Mouse (Mus musculus): ENCODE measurements around the gene Zscan29. TPM values are rescaled to one million over a fixed set of nuclear protein-coding genes. Genes with fewer than 3 reads are reported as not detected.

Gene Zscan29
- polyA plus RNA-seq, 1 experiment: 2.8 TPM

DNA sequence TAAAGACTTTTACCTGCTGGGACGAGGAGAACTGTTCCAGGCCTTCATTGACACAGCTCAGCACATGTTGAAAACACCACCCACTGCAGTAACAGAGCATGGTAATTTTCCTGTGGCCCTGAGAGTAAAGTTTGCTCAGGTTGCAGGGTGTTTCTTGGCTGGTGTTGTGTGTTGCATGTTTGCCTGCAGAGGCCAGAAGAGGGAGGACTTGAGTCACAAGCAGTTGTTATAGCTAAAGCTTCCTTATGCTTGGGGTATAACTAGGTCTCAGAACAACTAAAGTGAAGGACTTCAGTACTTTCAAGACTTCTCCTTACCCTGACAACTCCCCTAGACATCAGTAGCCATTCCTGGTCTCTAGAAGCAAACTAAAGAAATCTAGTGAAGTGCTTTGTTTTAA, 17.6 kb upstream of the Zscan29 start:
- Histone ChIP-seq H3K4me3 (ENCODE audit: control insufficient read depth, low read depth, low read length) (no peak overlapping the region), H3K36me3 (ENCODE audit: control insufficient read depth, insufficient read depth, low read length) (peaks cover 3% of the 10 kb centered on the region; the same call in 1 of the 2 replicates), H3K4me1 (ENCODE audit: control insufficient read depth, insufficient read depth, low read length) (no peaks in the 10 kb centered on the region), H3K27ac (ENCODE audit: control insufficient read depth, insufficient read depth, low read depth, low read length) (no peak overlapping the region), H3K27me3 (ENCODE audit: control insufficient read depth, insufficient read depth, low read length) (no peaks in the 10 kb centered on the region)
- TF ChIP-seq CTCF (IDR thresholded peaks at IDR 0.05; ENCODE audit: control insufficient read depth, insufficient read depth, insufficient replicate concordance, low read depth, low read length): no peak
- no peak for TF ChIP-seq POLR2A (IDR thresholded peaks at IDR 0.05; ENCODE audit: control insufficient read depth, low read depth, low read length)

DNA sequence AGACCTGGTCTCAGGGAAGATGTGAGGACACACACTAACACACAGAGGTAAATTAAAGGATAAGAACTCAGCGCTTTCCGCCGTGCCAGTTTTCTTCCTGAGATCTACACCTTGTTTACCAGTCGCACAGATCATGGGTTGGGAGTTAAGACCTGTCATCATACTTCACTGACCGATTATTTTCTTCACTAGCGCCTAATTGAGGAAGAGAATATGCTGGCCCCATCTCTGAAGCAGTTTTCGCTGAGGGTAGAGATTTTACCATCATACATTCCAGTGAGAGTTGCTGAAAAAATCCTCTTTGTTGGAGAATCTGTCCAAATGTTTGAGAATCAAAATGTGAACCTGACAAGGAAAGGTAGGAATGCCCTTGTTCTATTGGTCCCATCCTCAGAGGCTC, 13.2 kb upstream of the Zscan29 start:
- no peak overlapping the region for H3K4me3 ChIP-seq (ENCODE audit: control insufficient read depth, low read depth, low read length)
- TF ChIP-seq POLR2A (IDR thresholded peaks at IDR 0.05; ENCODE audit: control insufficient read depth, low read depth, low read length) (no peak), CTCF (IDR thresholded peaks at IDR 0.05; ENCODE audit: control insufficient read depth, insufficient read depth, insufficient replicate concordance, low read depth, low read length) (no peak)
- H3K36me3 ChIP-seq (ENCODE audit: control insufficient read depth, insufficient read depth, low read length): peaks cover 4% of the 10 kb centered on the region; the same call in 1 of the 2 replicates
- H3K27ac ChIP-seq (ENCODE audit: control insufficient read depth, insufficient read depth, low read depth, low read length): no peak overlapping the region
- H3K27me3 ChIP-seq (ENCODE audit: control insufficient read depth, insufficient read depth, low read length): no peaks in the 10 kb centered on the region
- H3K4me1 ChIP-seq (ENCODE audit: control insufficient read depth, insufficient read depth, low read length): no peaks in the 10 kb centered on the region

DNA sequence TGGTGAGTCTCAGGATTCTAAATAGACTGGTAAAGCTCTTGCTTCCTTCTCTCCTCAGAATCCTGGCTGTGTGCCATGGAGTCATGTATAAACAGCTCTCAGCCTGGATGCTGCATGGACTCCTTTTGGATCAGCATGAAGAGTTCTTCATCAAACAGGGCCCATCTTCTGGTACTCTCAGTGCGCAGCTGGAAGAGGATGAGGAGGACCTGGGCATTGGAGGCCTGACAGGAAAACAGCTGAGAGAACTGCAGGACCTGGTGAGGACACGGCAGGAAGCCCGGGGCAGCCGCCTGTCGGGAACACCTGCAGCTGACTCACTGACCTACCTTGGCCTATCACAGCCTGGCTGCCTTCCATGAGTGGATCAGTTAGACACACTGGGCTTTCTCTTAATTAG, 12.5 kb upstream of the Zscan29 start:
- Histone ChIP-seq H3K4me1 (ENCODE audit: control insufficient read depth, insufficient read depth, low read length) (no peaks in the 10 kb centered on the region), H3K27ac (ENCODE audit: control insufficient read depth, insufficient read depth, low read depth, low read length) (no peak overlapping the region), H3K36me3 (ENCODE audit: control insufficient read depth, insufficient read depth, low read length) (peaks cover 3% of the 10 kb centered on the region; the same call in 1 of the 2 replicates), H3K4me3 (ENCODE audit: control insufficient read depth, low read depth, low read length) (no peak overlapping the region), H3K27me3 (ENCODE audit: control insufficient read depth, insufficient read depth, low read length) (no peaks in the 10 kb centered on the region)
- TF ChIP-seq CTCF (IDR thresholded peaks at IDR 0.05; ENCODE audit: control insufficient read depth, insufficient read depth, insufficient replicate concordance, low read depth, low read length): no peak
- no peak for TF ChIP-seq POLR2A (IDR thresholded peaks at IDR 0.05; ENCODE audit: control insufficient read depth, low read depth, low read length)

DNA sequence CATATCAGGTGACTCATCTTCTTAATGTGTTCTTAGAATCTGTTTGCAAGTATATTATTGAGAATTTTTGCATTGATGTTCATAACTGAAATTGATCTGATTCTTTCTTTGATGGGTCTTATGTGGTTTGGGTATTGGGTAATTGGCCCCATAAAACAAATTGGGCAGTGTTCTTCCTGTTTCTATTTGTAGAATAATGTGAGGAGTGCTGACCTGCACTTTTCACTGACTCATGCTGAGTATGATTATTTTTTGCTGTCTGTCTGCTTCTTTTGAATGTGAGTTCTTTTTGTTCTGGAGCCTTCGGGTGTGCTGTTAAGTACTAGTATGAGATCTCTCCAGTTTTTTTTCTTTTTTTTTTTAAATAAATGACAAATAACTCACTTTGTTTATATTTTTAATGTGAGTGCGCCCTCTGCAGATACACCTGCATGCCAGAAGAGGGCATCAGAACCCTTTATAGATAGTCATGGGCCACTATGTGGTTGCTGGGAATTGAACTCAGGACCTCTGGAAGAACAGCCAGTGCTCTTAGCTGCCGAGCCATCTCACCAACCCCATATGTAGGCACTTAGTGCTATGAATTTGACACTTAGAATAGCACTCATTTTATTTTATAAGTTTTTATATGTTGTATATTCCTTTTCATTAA, 8.0 kb upstream of the Zscan29 start:
- TF ChIP-seq CTCF (IDR thresholded peaks at IDR 0.05; ENCODE audit: control insufficient read depth, insufficient read depth, insufficient replicate concordance, low read depth, low read length): no peak
- no peak for TF ChIP-seq POLR2A (IDR thresholded peaks at IDR 0.05; ENCODE audit: control insufficient read depth, low read depth, low read length)
- H3K36me3 ChIP-seq (ENCODE audit: control insufficient read depth, insufficient read depth, low read length): peaks cover 2% of the 10 kb centered on the region; the same call in 1 of the 2 replicates

DNA sequence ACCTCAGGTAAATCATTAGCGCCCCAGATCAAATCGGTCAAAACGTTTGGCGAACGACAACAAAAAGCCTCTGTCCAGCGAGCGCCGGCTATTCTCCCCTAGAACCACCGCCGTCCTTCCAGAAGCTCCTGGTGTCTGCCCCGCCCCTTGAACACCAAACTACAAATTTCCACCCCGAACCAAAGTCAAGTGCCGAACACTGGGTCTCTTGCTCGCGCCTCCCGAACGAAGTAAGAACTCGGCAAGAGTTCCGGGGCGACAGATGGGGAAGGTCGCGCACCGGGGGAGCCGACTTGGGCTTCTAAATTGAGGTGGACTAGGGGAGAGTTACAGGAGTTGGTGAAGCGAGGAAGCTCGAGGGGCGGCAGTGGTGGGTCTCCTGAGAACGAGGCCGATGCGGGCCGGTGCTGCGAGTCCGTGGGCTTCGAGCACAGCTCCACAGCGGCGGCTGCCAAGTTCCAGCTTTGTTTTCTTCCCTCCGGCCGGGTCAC, 399 bp downstream of the Zscan29 start, which contains the start of gene Tubgcp4:
Gene Tubgcp4 (plus strand): TSS at position 174 of the 491 bp plus-strand sequence.
- H3K27ac ChIP-seq (ENCODE audit: control insufficient read depth, insufficient read depth, low read depth, low read length): peak within 1 kb of the TSS; percentile 92

More for the DNA sequence above, 8.0 kb upstream of the Zscan29 start:
- H3K27me3 ChIP-seq (ENCODE audit: control insufficient read depth, insufficient read depth, low read length): no peaks in the 10 kb centered on the region
- H3K4me3 ChIP-seq (ENCODE audit: control insufficient read depth, low read depth, low read length): no peak overlapping the region
- no peaks in the 10 kb centered on the region for H3K4me1 ChIP-seq (ENCODE audit: control insufficient read depth, insufficient read depth, low read length)
- no peak overlapping the region for H3K27ac ChIP-seq (ENCODE audit: control insufficient read depth, insufficient read depth, low read depth, low read length)

DNA sequence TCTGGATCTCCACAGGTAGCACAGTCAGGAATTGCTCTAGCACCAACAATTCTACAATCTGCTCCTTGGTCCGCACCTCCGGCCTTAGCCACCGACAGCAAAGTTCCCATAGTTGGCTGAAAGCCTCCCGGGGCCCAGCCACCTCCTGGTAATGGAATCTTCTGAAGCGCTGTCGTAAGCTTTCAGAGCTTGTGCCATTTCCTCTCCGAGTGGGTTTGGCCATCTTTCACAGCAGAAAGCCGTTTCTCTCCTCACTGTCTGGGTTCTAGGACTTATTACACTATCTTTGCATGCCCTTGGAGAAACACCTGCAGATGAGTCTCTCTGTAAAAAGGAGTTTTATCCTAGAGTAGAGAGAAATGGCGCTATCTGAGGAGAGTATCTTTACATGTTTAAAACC, 1.0 kb downstream of the Zscan29 start:
- peak overlapping the region; percentile 97 for H3K4me3 ChIP-seq (ENCODE audit: control insufficient read depth, low read depth, low read length)
- TF ChIP-seq CTCF (IDR thresholded peaks at IDR 0.05; ENCODE audit: control insufficient read depth, insufficient read depth, insufficient replicate concordance, low read depth, low read length) (no peak), POLR2A (IDR thresholded peaks at IDR 0.05; ENCODE audit: control insufficient read depth, low read depth, low read length) (no peak)
- peaks cover 5% of the 10 kb centered on the region for H3K4me1 ChIP-seq (ENCODE audit: control insufficient read depth, insufficient read depth, low read length)
- H3K27me3 ChIP-seq (ENCODE audit: control insufficient read depth, insufficient read depth, low read length): no peaks in the 10 kb centered on the region
- 0 out of 2 replicates have a peak overlapping the region, but pooled peaks have one; percentile 4 for H3K27ac ChIP-seq (ENCODE audit: control insufficient read depth, insufficient read depth, low read depth, low read length)
- H3K36me3 ChIP-seq (ENCODE audit: control insufficient read depth, insufficient read depth, low read length): peaks cover 4% of the 10 kb centered on the region; the same call in 1 of the 2 replicates

More for the DNA sequence above, 399 bp downstream of the Zscan29 start, which contains the start of gene Tubgcp4:
- H3K4me3 ChIP-seq (ENCODE audit: control insufficient read depth, low read depth, low read length): peak within 1 kb of the TSS; percentile 97
- TF ChIP-seq POLR2A (IDR thresholded peaks at IDR 0.05; ENCODE audit: control insufficient read depth, low read depth, low read length): no peak
- no peak for TF ChIP-seq CTCF (IDR thresholded peaks at IDR 0.05; ENCODE audit: control insufficient read depth, insufficient read depth, insufficient replicate concordance, low read depth, low read length)
- H3K4me1 ChIP-seq (ENCODE audit: control insufficient read depth, insufficient read depth, low read length): peaks cover 5% of the 10 kb centered on the region
- H3K36me3 ChIP-seq (ENCODE audit: control insufficient read depth, insufficient read depth, low read length): peaks cover 4% of the 10 kb centered on the region; the same call in 1 of the 2 replicates
- no peaks in the 10 kb centered on the region for H3K27me3 ChIP-seq (ENCODE audit: control insufficient read depth, insufficient read depth, low read length)

DNA sequence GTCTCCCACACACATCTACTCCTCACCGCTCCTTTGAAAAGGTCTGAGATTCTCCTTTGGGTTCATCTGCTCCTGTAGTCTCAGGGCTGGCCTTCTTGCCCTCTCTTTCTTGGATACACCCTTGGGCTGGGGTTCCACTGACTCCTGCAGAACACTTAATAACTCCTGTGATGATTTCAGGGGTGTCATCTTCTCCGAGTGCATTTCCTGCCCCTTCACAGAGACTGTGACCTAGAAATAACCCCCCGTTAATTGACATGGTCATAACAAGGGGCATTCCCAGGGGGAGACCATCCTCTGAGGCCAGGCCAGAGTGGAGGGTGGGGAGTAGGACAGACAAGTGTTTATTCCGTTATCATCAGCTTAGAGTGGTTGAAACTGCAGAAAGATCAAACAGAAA, 1.8 kb downstream of the Zscan29 start:
- Histone ChIP-seq H3K27ac (ENCODE audit: control insufficient read depth, insufficient read depth, low read depth, low read length) (no peak overlapping the region), H3K36me3 (ENCODE audit: control insufficient read depth, insufficient read depth, low read length) (peaks cover 4% of the 10 kb centered on the region; the same call in 1 of the 2 replicates), H3K27me3 (ENCODE audit: control insufficient read depth, insufficient read depth, low read length) (no peaks in the 10 kb centered on the region), H3K4me1 (ENCODE audit: control insufficient read depth, insufficient read depth, low read length) (peaks cover 5% of the 10 kb centered on the region), H3K4me3 (ENCODE audit: control insufficient read depth, low read depth, low read length) (peak overlapping the region; percentile 42)
- no peak for TF ChIP-seq POLR2A (IDR thresholded peaks at IDR 0.05; ENCODE audit: control insufficient read depth, low read depth, low read length)
- TF ChIP-seq CTCF (IDR thresholded peaks at IDR 0.05; ENCODE audit: control insufficient read depth, insufficient read depth, insufficient replicate concordance, low read depth, low read length): no peak

Measured in testis, adult 2 months (tissue).